Mouse (Mus musculus) midbrain, embryonic 14.5 days (tissue): ENCODE results near the gene Zscan10. TPM values are rescaled to one million over a fixed set of nuclear protein-coding genes. Genes with fewer than 3 reads are reported as not detected.

Source experiments
- ATAC-seq: fragments of 200-750 bp; cut with Nextera tagmentation; 2 replicates; pipeline ENCODE4 v1.8.0; 2017; ENCODE audit warnings: moderate number of reproducible peaks, moderate library complexity; ENCODE audit not compliant: low FRiP score, low TSS enrichment
- DNase-seq: peaks from one replicate; pipeline ENCODE4 v3.0.0-alpha.2; 2015
- H3K27ac ChIP-seq: fragments of 300-500 bp; sonication (generic); replicated peaks from 2 replicates; pipeline ENCODE4 v1.5.1; 2014; ENCODE audit warnings: mild to moderate bottlenecking, low read depth, low read length, moderate library complexity
- H3K27me3 ChIP-seq: fragments of 300-500 bp; sonication (generic); 2 replicates; pipeline ENCODE4 v1.6.1; 2014; ENCODE audit warnings: low read length, control low read depth, mixed read lengths; ENCODE audit not compliant: control insufficient read depth, insufficient read depth
- H3K36me3 ChIP-seq: fragments of 300-500 bp; sonication (generic); 2 replicates; pipeline ENCODE4 v1.6.1; 2014; ENCODE audit warnings: low read length, control low read depth; ENCODE audit not compliant: control insufficient read depth, insufficient read depth
- H3K4me1 ChIP-seq: fragments of 300-500 bp; sonication (generic); 2 replicates; pipeline ENCODE4 v1.6.1; 2014; ENCODE audit warnings: mild to moderate bottlenecking, antibody characterized with exemption, low read length, control low read depth; ENCODE audit not compliant: control insufficient read depth, insufficient read depth
- H3K4me2 ChIP-seq: fragments of 300-500 bp; sonication (generic); 2 replicates; pipeline ENCODE4 v1.6.1; 2014; ENCODE audit warnings: mild to moderate bottlenecking, low read length, moderate library complexity
- H3K4me3 ChIP-seq: fragments of 300-500 bp; sonication (generic); replicated peaks from 2 replicates; pipeline ENCODE4 v1.5.1; 2014; ENCODE audit warnings: low read depth, low read length
- H3K9ac ChIP-seq: fragments of 300-500 bp; sonication (generic); replicated peaks from 2 replicates; pipeline ENCODE4 v1.6.1; 2014; ENCODE audit warnings: mild to moderate bottlenecking, low read length, moderate library complexity
- H3K9me3 ChIP-seq: fragments of 300-500 bp; sonication (generic); 2 replicates; pipeline ENCODE4 v1.6.1; 2016; ENCODE audit warnings: low read length, control low read depth, mixed read lengths; ENCODE audit not compliant: control insufficient read depth
- WGBS: fragments of 180-500 bp; shearing (Covaris S2); extraction: QIAGEN DNeasy Blood & Tissue Kit; methylation state at CpG from one replicate; pipeline ENCODE4 v1.1.7; 2014; 5-methylcytosine and 5-hydroxymethylcytosine counted together
- polyA plus RNA-seq: library from polyadenylated mRNA; unstranded; fragments of >200 nt; fragmentation: Nextera tagmentation; extraction: Ambion mirVana; gene quantifications from 2 replicates; pipeline ENCODE4 v1.2.1, GENCODE M21; 2014

The Zscan10 gene
- polyA plus RNA-seq, 1 experiment from 2014 or later: not detected

DNA sequence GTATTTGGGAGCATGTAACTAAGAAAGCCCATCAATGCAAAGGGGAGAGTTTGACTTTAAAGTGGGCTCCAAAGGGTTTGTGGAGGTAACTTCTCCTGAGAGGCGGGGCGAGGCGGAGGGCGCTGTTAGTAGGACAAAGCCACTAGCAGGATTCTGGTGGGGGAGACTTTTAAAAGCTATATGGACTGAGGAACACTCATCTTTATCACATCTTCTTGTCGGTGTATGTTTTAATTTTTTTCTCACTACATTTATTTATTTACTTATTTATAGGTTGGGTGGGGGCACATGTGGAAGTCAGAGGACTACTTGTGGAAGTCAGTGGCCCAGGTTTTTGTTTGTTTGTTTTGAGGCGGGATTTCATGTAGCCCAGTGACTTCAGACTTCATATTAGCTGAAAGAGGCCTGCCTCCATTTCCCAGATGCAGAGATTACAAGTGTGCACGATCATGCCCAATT lies 1.0 kb upstream of the Zscan10 start:
- Histone ChIP-seq H3K27ac (no peak overlapping the region), H3K36me3 (no peaks in the 10 kb centered on the region), H3K4me2 (peak overlapping the region; percentile 63), H3K9ac (no peak overlapping the region), H3K4me1 (no peaks in the 10 kb centered on the region), H3K9me3 (no peaks in the 10 kb centered on the region), H3K4me3 (peak overlapping the region; percentile 35; the same call in 1 of the 2 replicates), H3K27me3 (no peaks in the 10 kb centered on the region)
- DNase-seq (no peak), ATAC-seq (no peak)
- WGBS: 42% methylated on average over 7 of the region's 7 CpGs

DNA sequence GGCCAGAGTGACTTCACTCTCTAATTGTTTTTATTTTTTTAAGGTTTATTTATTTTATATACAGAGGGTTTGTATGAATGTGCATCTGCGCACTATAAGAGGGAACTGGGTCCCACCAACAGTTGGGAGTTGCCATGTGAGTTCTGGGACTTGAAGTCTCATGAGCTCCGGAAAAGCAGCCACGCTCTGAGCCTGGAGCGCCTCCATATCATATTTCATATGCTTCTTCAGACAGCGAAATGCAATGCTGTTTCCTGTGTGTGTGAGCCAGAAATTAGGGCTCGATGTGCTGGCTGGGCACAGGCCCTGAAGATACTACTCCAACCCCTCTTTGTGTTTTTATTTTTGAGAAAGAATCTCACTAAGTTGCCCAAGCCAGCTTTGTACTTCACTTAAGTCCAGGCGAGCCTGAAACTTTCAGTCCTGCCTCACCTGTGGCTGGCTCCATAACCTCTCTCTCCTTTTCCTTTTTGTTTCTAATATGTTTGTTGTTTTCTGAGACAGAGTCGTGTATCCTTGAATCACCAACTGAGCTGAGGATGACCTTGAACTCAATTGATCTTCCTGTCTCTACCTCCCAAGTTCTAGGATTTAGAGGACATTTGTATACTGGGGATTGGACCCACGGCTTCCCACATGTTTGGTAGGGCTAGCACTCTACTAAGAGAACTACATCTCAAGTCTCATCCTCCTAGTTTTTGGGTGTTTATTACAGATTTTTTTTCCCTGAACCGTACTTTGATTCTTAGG lies 1.4 kb downstream of the Zscan10 start:
- Histone ChIP-seq H3K4me2 (no peak overlapping the region), H3K36me3 (no peaks in the 10 kb centered on the region), H3K9ac (no peak overlapping the region), H3K4me1 (no peaks in the 10 kb centered on the region), H3K9me3 (no peaks in the 10 kb centered on the region), H3K27ac (no peak overlapping the region), H3K27me3 (no peaks in the 10 kb centered on the region), H3K4me3 (no peak overlapping the region)
- ATAC-seq (no peak), DNase-seq (no peak)
- WGBS: 51% methylated on average over 10 of the region's 10 CpGs

DNA sequence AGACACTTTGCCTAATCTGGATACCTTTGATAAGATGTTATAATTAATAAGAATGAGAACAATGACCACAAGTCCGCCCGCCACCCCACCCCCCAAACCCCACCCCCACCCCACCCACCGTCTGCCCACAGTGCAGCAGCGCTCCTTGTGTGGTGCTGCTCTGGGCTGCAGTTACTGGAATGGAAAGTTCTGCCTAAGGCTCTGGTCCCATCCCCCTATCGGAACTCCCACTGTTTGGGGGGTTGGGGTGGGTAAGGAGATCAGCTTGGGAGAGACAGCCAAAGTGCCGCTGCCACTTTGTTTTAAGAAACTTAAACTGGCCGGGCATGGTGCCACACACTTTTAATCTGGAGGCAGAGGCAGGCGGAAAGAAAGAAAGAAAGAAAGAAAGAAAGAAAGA lies 2.4 kb downstream of the Zscan10 start:
- H3K36me3 ChIP-seq: no peaks in the 10 kb centered on the region

DNA sequence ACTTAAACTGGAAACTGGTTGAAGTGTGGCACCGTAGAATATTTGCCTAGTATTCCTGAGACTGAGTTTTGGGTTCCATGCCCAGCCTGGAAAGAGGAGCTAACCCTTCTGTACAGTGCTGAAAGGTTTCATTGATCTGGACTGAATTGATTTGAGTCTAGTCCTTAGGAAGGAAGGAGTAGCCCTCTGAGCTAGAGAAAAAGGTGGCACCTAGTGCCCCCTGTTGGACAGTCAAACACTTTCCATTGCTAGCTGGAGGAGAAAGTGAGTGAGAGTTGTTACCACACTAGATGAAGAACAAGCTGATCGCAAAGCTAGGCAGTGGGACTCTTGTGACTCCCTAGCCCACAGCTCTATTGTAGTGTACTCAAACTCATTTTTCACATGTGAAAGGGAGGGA lies 2.9 kb downstream of the Zscan10 start:
- no peak overlapping the region for H3K4me3 ChIP-seq
- ATAC-seq: no peak
- H3K27me3 ChIP-seq: no peaks in the 10 kb centered on the region
- WGBS: 60% methylated on average over 2 of the region's 2 CpGs
- no peaks in the 10 kb centered on the region for H3K36me3 ChIP-seq
- peak; percentile 37 for DNase-seq
- H3K27ac ChIP-seq: no peak overlapping the region
- no peaks in the 10 kb centered on the region for H3K4me1 ChIP-seq
- H3K4me2 ChIP-seq: no peak overlapping the region
- H3K9ac ChIP-seq: no peak overlapping the region
- no peaks in the 10 kb centered on the region for H3K9me3 ChIP-seq

More for the DNA sequence above, 2.4 kb downstream of the Zscan10 start:
- WGBS: 18% methylated on average over 8 of the region's 8 CpGs
- H3K4me1 ChIP-seq: no peaks in the 10 kb centered on the region
- DNase-seq (peak; percentile 13), ATAC-seq (no peak)
- H3K9ac ChIP-seq: no peak overlapping the region
- no peak overlapping the region for H3K4me2 ChIP-seq
- H3K27me3 ChIP-seq: no peaks in the 10 kb centered on the region
- no peak overlapping the region for H3K27ac ChIP-seq
- no peaks in the 10 kb centered on the region for H3K9me3 ChIP-seq
- H3K4me3 ChIP-seq: no peak overlapping the region

DNA sequence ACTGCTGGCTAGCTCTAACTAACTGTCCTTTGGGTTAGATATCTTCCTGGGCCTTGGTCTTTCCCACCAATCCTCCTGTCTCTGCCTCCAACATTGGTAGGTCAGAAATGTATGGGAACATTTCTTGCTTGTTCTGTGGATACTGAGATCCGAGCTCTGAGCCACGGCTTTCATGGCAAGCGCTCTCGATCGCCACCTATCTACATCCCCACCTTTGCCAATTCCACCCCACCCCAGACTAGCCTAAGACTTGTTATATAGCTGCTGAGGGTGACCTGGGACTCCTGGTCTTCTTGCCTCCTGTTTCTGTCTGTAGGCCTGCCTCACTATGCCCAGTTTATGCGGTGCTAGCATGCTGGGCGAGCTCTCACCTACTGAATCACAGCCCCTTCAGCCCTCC lies 3.7 kb downstream of the Zscan10 start:
- Histone ChIP-seq H3K27me3 (no peaks in the 10 kb centered on the region), H3K27ac (no peak overlapping the region), H3K4me1 (no peaks in the 10 kb centered on the region), H3K9me3 (no peaks in the 10 kb centered on the region), H3K9ac (no peak overlapping the region), H3K36me3 (no peaks in the 10 kb centered on the region), H3K4me2 (no peak overlapping the region), H3K4me3 (no peak overlapping the region)
- WGBS: 80% methylated on average over 7 of the region's 7 CpGs
- DNase-seq (no peak), ATAC-seq (no peak)

DNA sequence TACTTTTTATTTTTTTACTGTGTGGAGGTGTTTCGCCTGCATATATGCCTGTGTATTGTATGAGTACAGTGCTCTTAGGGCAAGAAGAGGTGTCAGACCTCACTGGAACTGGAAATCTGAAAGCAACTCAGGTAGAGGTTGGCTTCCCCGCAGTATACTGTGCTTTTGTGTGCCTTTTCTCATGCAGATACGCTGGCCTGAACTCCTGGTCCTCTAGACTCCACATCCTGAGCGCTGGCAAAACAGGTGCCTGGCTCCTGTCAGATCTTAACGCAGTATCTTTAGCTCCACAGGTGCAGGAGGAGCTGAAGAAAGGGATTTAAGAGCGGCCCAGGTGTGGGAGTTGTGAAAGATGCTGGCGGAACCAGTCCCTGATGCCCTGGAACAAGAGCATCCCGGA lies 4.6 kb downstream of the Zscan10 start:
- Histone ChIP-seq H3K27ac (no peak overlapping the region), H3K4me2 (no peak overlapping the region), H3K9me3 (no peaks in the 10 kb centered on the region), H3K27me3 (no peaks in the 10 kb centered on the region), H3K9ac (no peak overlapping the region), H3K4me3 (no peak overlapping the region), H3K4me1 (no peaks in the 10 kb centered on the region), H3K36me3 (no peaks in the 10 kb centered on the region)
- ATAC-seq: no peak
- no peak for DNase-seq
- WGBS: 85% methylated on average over 8 of the region's 8 CpGs

DNA sequence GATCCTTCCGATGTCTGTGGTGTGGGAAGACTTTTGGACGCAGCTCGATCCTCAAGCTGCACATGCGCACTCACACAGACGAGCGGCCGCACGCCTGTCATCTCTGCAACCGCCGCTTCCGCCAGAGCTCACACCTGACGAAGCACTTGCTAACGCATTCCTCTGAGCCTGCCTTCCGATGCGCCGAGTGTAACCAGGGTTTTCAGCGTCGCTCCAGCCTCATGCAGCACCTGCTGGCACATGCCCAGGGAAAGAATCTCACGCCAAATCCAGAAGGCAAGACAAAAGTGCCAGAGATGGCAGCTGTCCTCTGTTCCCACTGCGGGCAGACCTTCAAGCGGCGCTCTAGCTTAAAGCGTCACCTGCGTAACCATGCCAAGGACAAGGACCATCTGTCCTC lies 9.0 kb downstream of the Zscan10 start:
- no peak overlapping the region for H3K4me2 ChIP-seq
- WGBS: 93% methylated on average over 24 of the region's 24 CpGs
- H3K27ac ChIP-seq: no peak overlapping the region

DNA sequence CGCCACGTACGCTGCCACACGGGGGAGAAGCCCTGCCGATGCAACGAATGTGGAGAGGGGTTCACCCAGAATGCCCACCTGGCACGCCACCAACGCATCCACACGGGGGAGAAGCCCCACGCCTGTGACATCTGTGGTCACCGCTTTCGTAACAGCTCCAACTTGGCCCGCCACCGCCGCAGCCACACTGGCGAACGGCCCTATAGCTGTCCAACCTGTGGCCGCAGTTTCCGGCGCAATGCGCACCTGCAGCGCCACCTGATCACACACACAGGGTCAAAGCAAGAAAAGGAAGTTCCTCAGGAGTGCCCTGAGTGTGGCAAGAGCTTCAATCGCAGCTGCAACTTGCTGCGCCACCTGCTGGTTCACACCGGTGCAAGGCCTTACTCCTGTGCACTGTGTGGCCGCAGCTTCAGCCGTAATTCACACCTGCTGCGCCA lies 9.7 kb downstream of the Zscan10 start:
- H3K9me3 ChIP-seq: no peaks in the 10 kb centered on the region
- ATAC-seq (no peak), DNase-seq (peak; percentile 57)
- H3K4me3 ChIP-seq: no peak overlapping the region
- no peak overlapping the region for H3K27ac ChIP-seq
- no peaks in the 10 kb centered on the region for H3K4me1 ChIP-seq
- H3K36me3 ChIP-seq: no peaks in the 10 kb centered on the region
- WGBS: 87% methylated on average over 28 of the region's 28 CpGs
- no peak overlapping the region for H3K9ac ChIP-seq
- H3K4me2 ChIP-seq: no peak overlapping the region
- no peaks in the 10 kb centered on the region for H3K27me3 ChIP-seq

More for the DNA sequence above, 9.0 kb downstream of the Zscan10 start:
- Histone ChIP-seq H3K4me1 (no peaks in the 10 kb centered on the region), H3K9me3 (no peaks in the 10 kb centered on the region), H3K4me3 (no peak overlapping the region), H3K36me3 (no peaks in the 10 kb centered on the region), H3K9ac (no peak overlapping the region), H3K27me3 (no peaks in the 10 kb centered on the region)
- DNase-seq: no peak
- ATAC-seq: no peak

DNA sequence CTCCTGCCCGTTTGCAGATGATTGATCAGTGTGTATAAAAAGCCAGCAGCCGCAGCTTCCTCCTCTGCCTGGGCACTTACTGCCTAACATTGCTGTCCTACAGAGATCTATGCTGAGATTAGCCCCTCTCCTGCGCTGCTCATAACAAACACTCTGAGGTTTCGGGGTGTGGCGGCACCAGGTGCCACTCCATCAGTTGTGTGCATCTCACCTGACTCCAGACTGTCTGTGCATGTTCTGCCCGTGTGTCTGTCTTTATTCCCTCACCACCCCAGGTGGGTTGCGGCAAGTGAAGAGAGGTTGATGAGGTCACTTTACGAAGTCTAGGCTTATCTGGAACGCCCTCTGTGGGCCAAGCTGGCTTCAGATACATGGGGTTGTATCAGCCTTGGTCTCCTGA lies 16.4 kb downstream of the Zscan10 start:
- no peak overlapping the region for H3K27ac ChIP-seq
- no peaks in the 10 kb centered on the region for H3K36me3 ChIP-seq
- H3K4me1 ChIP-seq: no peaks in the 10 kb centered on the region
- no peak overlapping the region for H3K9ac ChIP-seq
- no peak overlapping the region for H3K4me3 ChIP-seq
- DNase-seq: no peak
- 70% methylated on average over 9 of the region's 9 CpGs for WGBS
- H3K9me3 ChIP-seq: no peaks in the 10 kb centered on the region
- no peak for ATAC-seq
- H3K27me3 ChIP-seq: no peaks in the 10 kb centered on the region
- H3K4me2 ChIP-seq: no peak overlapping the region
